Mouse (Mus musculus): ENCODE data around the gene Kbtbd3. TPM values are rescaled to one million over a fixed set of nuclear protein-coding genes. Genes with fewer than 3 reads are reported as not detected.

Gene Kbtbd3
- polyA plus RNA-seq (2014; fragmentation: Illumina TruSeq; extraction: RNeasy Lipid Tissue Mini Kit (QIAGEN cat#74804); ENCODE audit: low read depth, low replicate concordance) = 13.2 TPM

DNA sequence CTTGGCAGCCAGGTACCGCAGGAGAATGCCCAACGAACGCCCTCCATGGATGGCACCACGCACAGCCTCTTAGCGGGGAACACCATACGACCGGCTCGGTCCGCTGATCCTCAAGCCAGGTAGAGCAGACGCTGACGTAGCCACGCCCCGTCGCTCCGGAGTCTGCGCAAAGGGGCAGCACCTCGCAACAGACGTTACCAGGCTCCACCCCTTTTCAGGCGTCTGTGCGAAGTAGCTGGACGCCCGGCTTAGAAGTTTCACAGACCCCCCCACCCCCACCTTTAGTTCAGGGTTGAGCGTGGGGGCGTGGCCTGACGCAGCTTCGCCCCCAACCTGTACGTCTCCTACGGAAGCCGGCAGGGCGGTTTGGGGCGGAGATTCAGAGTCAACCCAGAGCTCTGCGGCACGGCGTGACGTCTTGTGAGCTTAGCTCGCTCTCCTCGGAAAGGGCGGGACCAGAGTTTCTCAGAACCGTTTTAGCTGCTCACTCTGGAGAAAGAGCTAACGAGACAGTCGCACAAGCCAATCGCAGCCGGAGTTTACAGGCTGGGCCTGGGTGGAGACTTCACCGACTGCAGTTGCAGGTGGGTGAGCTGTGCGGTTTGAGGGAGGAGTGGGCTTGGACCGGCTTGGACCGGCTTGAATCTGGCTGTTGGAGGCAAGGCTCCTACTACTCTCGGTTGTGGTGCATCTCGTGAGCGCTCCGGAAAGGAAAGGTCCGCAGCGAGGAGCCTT, at the start of gene Kbtbd3, which contains the start of gene Aasdhppt:
TSS of gene Kbtbd3 (plus strand) at position 483 of the 735 bp plus-strand sequence.
TSS of gene Aasdhppt (minus strand) at position 121 of the 735 bp plus-strand sequence.

DNA sequence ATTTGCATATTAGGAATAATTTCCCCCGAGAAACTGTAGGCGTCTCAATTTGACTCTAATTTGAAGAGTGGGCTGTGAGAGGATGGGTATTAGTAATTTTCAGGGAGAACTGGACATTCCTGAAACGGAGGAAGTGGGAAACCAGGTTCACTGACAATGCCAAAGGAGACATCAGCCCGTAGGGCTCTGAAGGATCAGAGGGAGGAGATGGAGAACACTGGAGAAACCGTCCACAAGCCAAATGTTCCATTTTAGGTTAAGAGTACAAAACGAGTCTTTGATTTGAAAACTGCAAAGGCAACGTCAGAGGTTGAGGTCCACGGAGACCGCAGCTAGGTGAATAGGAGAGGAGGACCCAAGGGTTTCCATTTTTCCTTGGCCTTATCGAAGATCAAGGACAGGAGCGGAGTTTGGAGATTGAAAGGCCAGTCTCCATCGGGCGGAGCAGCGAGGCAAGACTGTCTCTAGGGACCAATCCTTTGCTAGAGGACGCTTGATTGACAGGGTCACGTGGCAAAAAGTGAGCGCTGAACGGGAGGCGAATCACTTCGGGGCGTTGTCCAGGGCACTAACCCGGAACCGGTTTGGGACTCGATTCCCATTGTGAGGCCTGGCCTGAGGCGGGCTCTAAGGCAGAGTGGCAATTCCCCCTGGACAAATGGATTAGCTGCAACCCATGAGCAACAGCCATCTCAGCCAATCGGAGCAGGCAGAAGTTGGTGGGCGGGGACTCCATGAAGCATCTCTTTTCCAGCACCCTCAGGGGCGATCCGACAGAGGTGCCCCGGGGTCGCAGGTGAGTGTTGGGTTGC, 66.4 kb downstream of the Kbtbd3 start, which contains the start of gene Msantd4:
TSS of gene Msantd4 (plus strand) at position 735 of the 812 bp plus-strand sequence.

Other genes starting within 250 kb of the Kbtbd3 start
- 132 TPM for gene Aasdhppt, start 362 bp upstream of the Kbtbd3 start, polyA plus RNA-seq (2014; fragmentation: Illumina TruSeq; extraction: RNeasy Lipid Tissue Mini Kit (QIAGEN cat#74804); ENCODE audit: low read depth, low replicate concordance)
- gene Msantd4, start 66.7 kb downstream of the Kbtbd3 start, polyA plus RNA-seq (2014; fragmentation: Illumina TruSeq; extraction: RNeasy Lipid Tissue Mini Kit (QIAGEN cat#74804); ENCODE audit: low read depth, low replicate concordance) = 145 TPM